Mouse (Mus musculus) kidney, embryonic 15.5 days (tissue): ENCODE data around the gene Tmem119. TPM values are rescaled to one million over a fixed set of nuclear protein-coding genes. Genes with fewer than 3 reads are reported as not detected.

ENCODE experiments used
- ATAC-seq: fragments of 200-750 bp; cut with Nextera tagmentation; replicated peaks from 2 replicates; pipeline ENCODE4 v1.8.0; 2017; ENCODE audit warnings: moderate TSS enrichment; ENCODE audit not compliant: low FRiP score
- H3K27ac ChIP-seq: fragments of 300-500 bp; sonication (generic); 2 replicates; pipeline ENCODE4 v1.5.1; 2015; ENCODE audit warnings: mild to moderate bottlenecking, inconsistent platforms
- H3K27me3 ChIP-seq: fragments of 300-500 bp; sonication (generic); 2 replicates; pipeline ENCODE4 v1.6.1; 2015; ENCODE audit warnings: inconsistent platforms
- H3K36me3 ChIP-seq: fragments of 300-500 bp; sonication (generic); 2 replicates; pipeline ENCODE4 v1.6.1; 2015; ENCODE audit warnings: inconsistent platforms
- H3K4me1 ChIP-seq: fragments of 300-500 bp; sonication (generic); 2 replicates; pipeline ENCODE4 v1.6.1; 2015; ENCODE audit warnings: inconsistent platforms
- H3K4me2 ChIP-seq: fragments of 300-500 bp; sonication (generic); 2 replicates; pipeline ENCODE4 v1.6.1; 2015; ENCODE audit warnings: moderate library complexity, mild to moderate bottlenecking, inconsistent platforms
- H3K4me3 ChIP-seq: fragments of 300-500 bp; sonication (generic); replicated peaks from 2 replicates; pipeline ENCODE4 v1.5.1; 2015; ENCODE audit warnings: mild to moderate bottlenecking, inconsistent platforms
- H3K9ac ChIP-seq: fragments of 300-500 bp; sonication (generic); 2 replicates; pipeline ENCODE4 v1.6.1; 2015; ENCODE audit warnings: mild to moderate bottlenecking, inconsistent platforms
- H3K9me3 ChIP-seq: fragments of 300-500 bp; sonication (generic); replicated peaks from 2 replicates; pipeline ENCODE4 v1.6.1; 2016; ENCODE audit warnings: inconsistent platforms
- WGBS: fragments of 180-500 bp; shearing (Covaris S2); methylation state at CpG from one replicate; pipeline ENCODE4 v1.1.7; 2015; ENCODE audit warnings: mixed read lengths; 5-methylcytosine and 5-hydroxymethylcytosine counted together
- polyA plus RNA-seq: library from polyadenylated mRNA; unstranded; fragments of >200 nt; fragmentation: Nextera tagmentation; extraction: Ambion mirVana; gene quantifications from 2 replicates; pipeline ENCODE4 v1.2.1, GENCODE M21; 2015

Gene Tmem119
- polyA plus RNA-seq, 1 experiment from 2014 or later = 52.1 TPM

GRCm38 (mm10) chr5:113772450-113772895 is 27.8 kb downstream of the Tmem119 start, which contains the start of the genes Sart3 and Iscu:
Sart3 (minus strand) TSS chr5:113772510.
Iscu (plus strand) TSS chr5:113772748.
- Histone ChIP-seq H3K27me3 (no peaks in the 10 kb centered on the region), H3K9ac (peak within 1 kb of the TSS; percentile 95), H3K4me2 (peak within 1 kb of the TSS; percentile 92), H3K27ac (peak within 1 kb of the TSS; percentile 98), H3K4me3 (peak within 1 kb of the TSS; percentile 86), H3K4me1 (peaks cover 34% of the 10 kb centered on the region), H3K9me3 (no peaks in the 10 kb centered on the region), H3K36me3 (peaks cover 53% of the 10 kb centered on the region)
- ATAC-seq = peak; percentile 85
- WGBS = 0% methylated on average over 49 of the region's 49 CpGs

- peak overlapping the region; percentile 98 for H3K27ac ChIP-seq
- H3K27me3 ChIP-seq = no peaks in the 10 kb centered on the region
- ATAC-seq = peak; percentile 81
- under 1% methylated on average over 89 of the region's 97 CpGs for WGBS
- H3K4me2 ChIP-seq = peak overlapping the region; percentile 92
- H3K4me1 ChIP-seq = peaks cover 34% of the 10 kb centered on the region
- H3K9me3 ChIP-seq = no peaks in the 10 kb centered on the region
- H3K36me3 ChIP-seq = peaks cover 53% of the 10 kb centered on the region
- peak overlapping the region; percentile 86 for H3K4me3 ChIP-seq
- H3K9ac ChIP-seq = peak overlapping the region; percentile 95
Measured at GRCm38 (mm10) chr5:113771213-113772162, 28.8 kb downstream of the Tmem119 start.

GRCm38 (mm10) chr5:113768806-113769205 is 31.5 kb downstream of the Tmem119 start:
- peaks cover 50% of the 10 kb centered on the region for H3K36me3 ChIP-seq
- no peak overlapping the region for H3K9ac ChIP-seq
- WGBS = 91% methylated on average over 8 of the region's 8 CpGs
- H3K27ac ChIP-seq = no peak overlapping the region
- H3K4me2 ChIP-seq = no peak overlapping the region
- peaks cover 36% of the 10 kb centered on the region for H3K4me1 ChIP-seq
- ATAC-seq = no peak
- H3K4me3 ChIP-seq = no peak overlapping the region
- H3K9me3 ChIP-seq = no peaks in the 10 kb centered on the region
- H3K27me3 ChIP-seq = no peaks in the 10 kb centered on the region

GRCm38 (mm10) chr5:113765641-113766526 is 34.4 kb downstream of the Tmem119 start:
- H3K4me3 ChIP-seq = no peak overlapping the region
- H3K27ac ChIP-seq = no peak overlapping the region
- 83% methylated on average over 13 of the region's 13 CpGs for WGBS
- H3K36me3 ChIP-seq = peaks cover 79% of the 10 kb centered on the region
- H3K4me2 ChIP-seq = no peak overlapping the region
- ATAC-seq = no peak
- H3K9me3 ChIP-seq = no peaks in the 10 kb centered on the region
- no peaks in the 10 kb centered on the region for H3K27me3 ChIP-seq
- H3K4me1 ChIP-seq = peaks cover 28% of the 10 kb centered on the region
- no peak overlapping the region for H3K9ac ChIP-seq

GRCm38 (mm10) chr5:113764426-113764825 is 35.9 kb downstream of the Tmem119 start:
- Histone ChIP-seq H3K4me2 (no peak overlapping the region), H3K36me3 (peaks cover 93% of the 10 kb centered on the region), H3K4me1 (peaks cover 14% of the 10 kb centered on the region), H3K9me3 (no peaks in the 10 kb centered on the region), H3K4me3 (no peak overlapping the region), H3K27ac (no peak overlapping the region), H3K27me3 (no peaks in the 10 kb centered on the region), H3K9ac (no peak overlapping the region)
- WGBS = 91% methylated on average over 7 of the region's 7 CpGs
- no peak for ATAC-seq

- H3K27me3 ChIP-seq = no peaks in the 10 kb centered on the region
- no peak overlapping the region for H3K27ac ChIP-seq
- 95% methylated on average over 2 of the region's 2 CpGs for WGBS
- H3K4me3 ChIP-seq = no peak overlapping the region
- H3K9me3 ChIP-seq = no peaks in the 10 kb centered on the region
- no peak for ATAC-seq
- H3K4me1 ChIP-seq = 0 out of 2 replicates have a peak, but pooled peaks cover 5% of the 10 kb centered on the region
- no peak overlapping the region for H3K4me2 ChIP-seq
- H3K9ac ChIP-seq = no peak overlapping the region
- peaks cover 94% of the 10 kb centered on the region for H3K36me3 ChIP-seq
Measured at GRCm38 (mm10) chr5:113761585-113761984, 38.7 kb downstream of the Tmem119 start.

- 86% methylated on average over 15 of the region's 15 CpGs for WGBS
- Histone ChIP-seq H3K36me3 (peaks cover 100% of the 10 kb centered on the region), H3K27ac (no peak overlapping the region), H3K27me3 (no peaks in the 10 kb centered on the region), H3K9me3 (no peaks in the 10 kb centered on the region), H3K4me1 (no peaks in the 10 kb centered on the region), H3K9ac (no peak overlapping the region), H3K4me2 (no peak overlapping the region), H3K4me3 (no peak overlapping the region)
- no peak for ATAC-seq
Measured at GRCm38 (mm10) chr5:113755347-113756030, 44.8 kb downstream of the Tmem119 start.

- 62% methylated on average over 9 of the region's 9 CpGs for WGBS
- no peak overlapping the region for H3K4me3 ChIP-seq
- H3K4me1 ChIP-seq = no peaks in the 10 kb centered on the region
- no peak overlapping the region for H3K27ac ChIP-seq
- no peak overlapping the region for H3K4me2 ChIP-seq
- peaks cover 100% of the 10 kb centered on the region for H3K36me3 ChIP-seq
- ATAC-seq = peak; percentile 40; the same call in 1 of the 2 replicates
- H3K9ac ChIP-seq = no peak overlapping the region
- H3K9me3 ChIP-seq = no peaks in the 10 kb centered on the region
- no peaks in the 10 kb centered on the region for H3K27me3 ChIP-seq
Measured at GRCm38 (mm10) chr5:113751521-113752157, 48.7 kb downstream of the Tmem119 start.

GRCm38 (mm10) chr5:113748556-113749331 is 51.6 kb downstream of the Tmem119 start:
- WGBS = 93% methylated on average over 13 of the region's 13 CpGs

GRCm38 (mm10) chr5:113747629-113748028 is 52.7 kb downstream of the Tmem119 start:
- Histone ChIP-seq H3K27ac (no peak overlapping the region), H3K4me3 (no peak overlapping the region), H3K4me2 (no peak overlapping the region), H3K9ac (no peak overlapping the region), H3K4me1 (no peaks in the 10 kb centered on the region), H3K9me3 (no peaks in the 10 kb centered on the region), H3K36me3 (peaks cover 100% of the 10 kb centered on the region), H3K27me3 (no peaks in the 10 kb centered on the region)
- ATAC-seq = no peak
- 93% methylated on average over 5 of the region's 5 CpGs for WGBS

More at GRCm38 (mm10) chr5:113748556-113749331, 51.6 kb downstream of the Tmem119 start:
- H3K27ac ChIP-seq = no peak overlapping the region
- H3K4me1 ChIP-seq = no peaks in the 10 kb centered on the region
- H3K36me3 ChIP-seq = peaks cover 100% of the 10 kb centered on the region
- H3K27me3 ChIP-seq = no peaks in the 10 kb centered on the region
- H3K4me2 ChIP-seq = no peak overlapping the region
- no peaks in the 10 kb centered on the region for H3K9me3 ChIP-seq
- no peak for ATAC-seq
- H3K4me3 ChIP-seq = no peak overlapping the region
- no peak overlapping the region for H3K9ac ChIP-seq
